Mouse (Mus musculus): ENCODE data around the gene Commd2. TPM values are rescaled to one million over a fixed set of nuclear protein-coding genes. Genes with fewer than 3 reads are reported as not detected.

Commd2 gene
- polyA plus RNA-seq, 1 experiment = 26.1 TPM

DNA sequence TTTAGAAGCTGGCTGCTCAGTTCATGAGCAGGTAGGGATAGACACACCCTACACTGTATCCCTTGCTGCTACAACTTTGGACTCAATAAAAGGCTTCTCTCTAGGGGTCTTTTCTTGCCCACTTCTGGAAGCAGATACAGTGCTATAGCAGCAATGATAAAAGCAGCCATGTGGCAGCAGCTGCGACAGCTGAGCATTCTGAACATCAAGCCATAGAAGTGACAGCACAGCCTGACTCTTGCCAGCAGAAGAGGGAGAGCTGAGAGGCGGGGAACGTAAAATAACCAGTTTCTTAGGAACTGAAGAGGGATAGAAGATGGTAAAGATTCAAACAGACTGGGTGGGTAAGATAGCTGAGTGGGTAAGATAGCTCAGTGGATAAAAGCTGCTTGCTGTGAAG, 970 bp upstream of the Commd2 start:
- 84% methylated on average over 3 of the region's 3 CpGs for WGBS
- H3K4me1 ChIP-seq (ENCODE audit: control insufficient read depth, insufficient read depth, low read length) = no peaks in the 10 kb centered on the region
- TF ChIP-seq POLR2A (IDR thresholded peaks at IDR 0.05; ENCODE audit: low read depth, low read length) = no peak
- TF ChIP-seq CTCF (conservative IDR thresholded peaks at IDR 0.05; ENCODE audit: insufficient read depth, insufficient read length, low read depth, low read length) = no peak
- no peaks in the 10 kb centered on the region for H3K36me3 ChIP-seq (ENCODE audit: control insufficient read depth, insufficient read depth, low read length)
- H3K27me3 ChIP-seq (replicated peaks; ENCODE audit: control insufficient read depth, insufficient read depth, low read length) = no peaks in the 10 kb centered on the region
- no peak overlapping the region for H3K27ac ChIP-seq (ENCODE audit: insufficient read depth, low read depth, low read length)
- DNase-seq = no peak
- H3K4me3 ChIP-seq (ENCODE audit: insufficient read depth, low read depth, low read length) = no peak overlapping the region

DNA sequence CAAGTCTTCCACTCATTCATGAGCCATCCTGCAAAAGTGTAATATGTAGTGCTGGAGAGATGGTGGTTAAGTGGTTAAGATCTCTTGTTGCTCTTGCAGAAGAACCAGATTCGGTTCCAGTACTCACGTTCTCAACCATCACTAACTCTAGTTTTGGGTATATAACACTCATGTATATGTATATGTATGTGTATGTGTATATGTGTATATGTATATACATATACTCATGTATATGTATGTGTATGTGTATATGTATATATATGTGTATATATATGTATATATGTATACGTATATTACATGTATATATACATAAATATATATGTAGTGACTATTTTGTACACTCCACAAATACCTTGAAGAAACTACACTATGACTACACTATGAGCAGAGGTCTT, 347 bp upstream of the Commd2 start:
- TF ChIP-seq CTCF (conservative IDR thresholded peaks at IDR 0.05; ENCODE audit: insufficient read depth, insufficient read length, low read depth, low read length) (no peak), POLR2A (IDR thresholded peaks at IDR 0.05; ENCODE audit: low read depth, low read length) (no peak)
- Histone ChIP-seq H3K27ac (ENCODE audit: insufficient read depth, low read depth, low read length) (no peak overlapping the region), H3K4me1 (ENCODE audit: control insufficient read depth, insufficient read depth, low read length) (no peaks in the 10 kb centered on the region), H3K4me3 (ENCODE audit: insufficient read depth, low read depth, low read length) (peak overlapping the region; percentile 100), H3K27me3 (replicated peaks; ENCODE audit: control insufficient read depth, insufficient read depth, low read length) (no peaks in the 10 kb centered on the region), H3K36me3 (ENCODE audit: control insufficient read depth, insufficient read depth, low read length) (no peaks in the 10 kb centered on the region)
- WGBS = 51% methylated on average over 3 of the region's 3 CpGs
- no peak for DNase-seq

DNA sequence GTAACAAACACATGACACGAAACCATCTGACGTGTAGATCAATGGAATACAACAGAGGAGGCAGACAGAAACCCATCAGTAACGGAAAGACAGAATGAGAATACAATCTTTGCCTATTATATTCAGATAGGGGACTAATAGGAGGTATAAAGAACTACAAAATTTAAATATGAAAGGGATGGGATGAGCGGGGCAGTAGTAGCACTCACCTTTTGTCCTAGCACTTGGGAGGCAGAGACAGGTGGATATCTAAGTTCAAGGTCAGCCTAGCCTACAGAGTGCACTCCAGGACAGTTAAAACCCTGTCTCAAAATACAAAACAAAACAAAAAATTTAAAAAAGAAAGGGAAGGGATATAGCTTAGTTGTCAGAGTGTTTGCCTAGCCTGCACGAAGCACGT, 8.3 kb downstream of the Commd2 start:
- no peak overlapping the region for H3K27ac ChIP-seq (ENCODE audit: insufficient read depth, low read depth, low read length)
- WGBS = 97% methylated on average over 6 of the region's 6 CpGs
- TF ChIP-seq CTCF (conservative IDR thresholded peaks at IDR 0.05; ENCODE audit: insufficient read depth, insufficient read length, low read depth, low read length) = no peak
- no peak for TF ChIP-seq POLR2A (IDR thresholded peaks at IDR 0.05; ENCODE audit: low read depth, low read length)

DNA sequence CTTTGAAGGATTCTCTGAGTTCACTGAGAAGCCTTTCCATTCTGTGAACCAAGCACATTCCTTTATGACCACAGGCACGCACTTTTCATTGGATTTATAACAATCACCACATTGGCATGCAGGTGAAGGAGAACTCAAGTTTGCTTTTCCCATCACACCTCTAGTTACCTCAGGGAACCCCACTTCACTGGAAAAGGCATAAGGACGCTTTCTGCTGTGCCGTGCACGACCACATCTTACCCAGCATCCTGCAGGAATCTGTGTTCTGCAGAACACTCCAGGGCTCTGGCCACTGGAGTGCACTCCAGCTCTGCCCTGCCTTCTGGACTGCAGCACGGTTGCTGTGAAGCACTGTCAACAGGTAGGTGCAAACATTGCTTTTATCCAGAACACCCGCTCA, 13.9 kb downstream of the Commd2 start:
- 52% methylated on average over 6 of the region's 6 CpGs for WGBS
- no peak overlapping the region for H3K27ac ChIP-seq (ENCODE audit: insufficient read depth, low read depth, low read length)
- no peak overlapping the region for H3K4me3 ChIP-seq (ENCODE audit: insufficient read depth, low read depth, low read length)
- no peaks in the 10 kb centered on the region for H3K36me3 ChIP-seq (ENCODE audit: control insufficient read depth, insufficient read depth, low read length)
- H3K27me3 ChIP-seq (replicated peaks; ENCODE audit: control insufficient read depth, insufficient read depth, low read length) = no peaks in the 10 kb centered on the region
- TF ChIP-seq CTCF (conservative IDR thresholded peaks at IDR 0.05; ENCODE audit: insufficient read depth, insufficient read length, low read depth, low read length) (no peak), POLR2A (IDR thresholded peaks at IDR 0.05; ENCODE audit: low read depth, low read length) (no peak)
- H3K4me1 ChIP-seq (ENCODE audit: control insufficient read depth, insufficient read depth, low read length) = no peaks in the 10 kb centered on the region
- DNase-seq = no peak

More for the DNA sequence above, 8.3 kb downstream of the Commd2 start:
- Histone ChIP-seq H3K4me1 (ENCODE audit: control insufficient read depth, insufficient read depth, low read length) (no peaks in the 10 kb centered on the region), H3K27me3 (replicated peaks; ENCODE audit: control insufficient read depth, insufficient read depth, low read length) (no peaks in the 10 kb centered on the region), H3K36me3 (ENCODE audit: control insufficient read depth, insufficient read depth, low read length) (peaks cover 3% of the 10 kb centered on the region), H3K4me3 (ENCODE audit: insufficient read depth, low read depth, low read length) (no peak overlapping the region)
- no peak for DNase-seq

DNA sequence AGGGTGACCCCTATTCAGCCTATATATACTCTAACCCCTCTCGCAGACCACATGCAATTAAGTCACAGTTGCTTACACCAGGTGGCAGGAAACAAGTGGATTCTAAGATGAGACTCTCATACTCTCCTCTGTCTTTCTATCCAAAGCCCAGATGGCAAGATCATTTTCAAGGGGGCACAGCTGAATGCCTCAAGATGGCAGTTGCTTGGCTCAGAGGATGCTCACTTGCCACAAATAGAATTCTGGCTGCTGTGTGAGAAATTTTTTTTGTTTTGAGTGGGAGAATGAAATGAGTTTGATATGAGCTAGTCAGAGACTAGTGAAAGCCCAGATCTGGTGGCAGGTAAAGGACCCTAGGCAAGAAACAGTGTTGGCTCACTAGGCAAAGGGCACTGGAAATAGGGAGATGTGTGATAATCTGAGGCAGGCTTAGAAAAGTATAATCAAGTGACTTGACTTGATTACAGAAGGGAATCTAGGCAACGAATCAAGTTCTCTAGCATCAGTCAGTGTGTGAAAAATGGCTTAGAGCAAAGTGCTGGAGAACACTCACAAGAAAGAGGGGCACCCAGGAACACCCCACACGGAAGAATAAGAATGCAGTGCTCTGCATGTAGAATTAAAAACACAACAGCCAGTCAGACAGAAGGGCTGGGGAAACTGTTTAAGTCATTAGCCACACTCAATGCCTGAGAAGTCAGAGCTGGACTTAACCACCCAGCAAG, 16.6 kb downstream of the Commd2 start:
- H3K27me3 ChIP-seq (replicated peaks; ENCODE audit: control insufficient read depth, insufficient read depth, low read length) = no peaks in the 10 kb centered on the region; the same call in 1 of the 2 replicates
- no peak overlapping the region for H3K27ac ChIP-seq (ENCODE audit: insufficient read depth, low read depth, low read length)
- TF ChIP-seq CTCF (conservative IDR thresholded peaks at IDR 0.05; ENCODE audit: insufficient read depth, insufficient read length, low read depth, low read length) = no peak
- no peak for TF ChIP-seq POLR2A (IDR thresholded peaks at IDR 0.05; ENCODE audit: low read depth, low read length)
- no peaks in the 10 kb centered on the region for H3K36me3 ChIP-seq (ENCODE audit: control insufficient read depth, insufficient read depth, low read length)
- H3K4me3 ChIP-seq (ENCODE audit: insufficient read depth, low read depth, low read length) = no peak overlapping the region
- WGBS = 78% methylated on average over 3 of the region's 3 CpGs
- no peak for DNase-seq
- no peaks in the 10 kb centered on the region for H3K4me1 ChIP-seq (ENCODE audit: control insufficient read depth, insufficient read depth, low read length)

DNA sequence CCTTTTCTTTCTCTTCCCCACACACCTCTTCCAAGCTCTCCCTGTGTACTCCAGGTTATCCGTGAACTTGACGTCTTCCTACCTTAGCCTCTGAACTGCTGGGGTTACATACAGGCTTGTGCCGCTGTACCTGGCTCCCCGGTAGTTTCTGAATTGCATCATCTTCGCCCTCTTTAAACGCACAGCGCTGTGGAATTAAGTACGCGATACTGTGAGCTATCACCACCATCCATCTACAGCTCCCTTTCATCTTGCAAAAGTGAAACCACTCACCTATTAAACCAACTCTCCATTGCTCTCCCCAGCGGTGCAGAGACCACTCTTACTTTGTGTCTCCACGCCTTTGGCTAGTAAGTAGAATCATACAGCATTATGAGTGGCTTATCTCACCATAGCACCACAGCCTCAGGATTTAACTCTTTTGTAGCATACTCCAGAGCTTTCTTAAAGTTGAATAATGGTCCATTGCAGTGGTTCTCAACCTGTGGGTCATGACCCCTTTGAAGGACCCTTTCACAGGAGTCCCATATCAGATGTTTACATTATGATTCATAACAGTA, 24.5 kb downstream of the Commd2 start:
- no peaks in the 10 kb centered on the region; the same call in 1 of the 2 replicates for H3K27me3 ChIP-seq (replicated peaks; ENCODE audit: control insufficient read depth, insufficient read depth, low read length)
- H3K4me1 ChIP-seq (ENCODE audit: control insufficient read depth, insufficient read depth, low read length) = peaks cover 3% of the 10 kb centered on the region; the same call in 1 of the 2 replicates
- no peak for DNase-seq
- TF ChIP-seq POLR2A (IDR thresholded peaks at IDR 0.05; ENCODE audit: low read depth, low read length) = no peak
- TF ChIP-seq CTCF (conservative IDR thresholded peaks at IDR 0.05; ENCODE audit: insufficient read depth, insufficient read length, low read depth, low read length) = no peak
- no peak overlapping the region for H3K4me3 ChIP-seq (ENCODE audit: insufficient read depth, low read depth, low read length)
- no peak overlapping the region for H3K27ac ChIP-seq (ENCODE audit: insufficient read depth, low read depth, low read length)
- no peaks in the 10 kb centered on the region for H3K36me3 ChIP-seq (ENCODE audit: control insufficient read depth, insufficient read depth, low read length)
- WGBS = 76% methylated on average over 11 of the region's 11 CpGs

DNA sequence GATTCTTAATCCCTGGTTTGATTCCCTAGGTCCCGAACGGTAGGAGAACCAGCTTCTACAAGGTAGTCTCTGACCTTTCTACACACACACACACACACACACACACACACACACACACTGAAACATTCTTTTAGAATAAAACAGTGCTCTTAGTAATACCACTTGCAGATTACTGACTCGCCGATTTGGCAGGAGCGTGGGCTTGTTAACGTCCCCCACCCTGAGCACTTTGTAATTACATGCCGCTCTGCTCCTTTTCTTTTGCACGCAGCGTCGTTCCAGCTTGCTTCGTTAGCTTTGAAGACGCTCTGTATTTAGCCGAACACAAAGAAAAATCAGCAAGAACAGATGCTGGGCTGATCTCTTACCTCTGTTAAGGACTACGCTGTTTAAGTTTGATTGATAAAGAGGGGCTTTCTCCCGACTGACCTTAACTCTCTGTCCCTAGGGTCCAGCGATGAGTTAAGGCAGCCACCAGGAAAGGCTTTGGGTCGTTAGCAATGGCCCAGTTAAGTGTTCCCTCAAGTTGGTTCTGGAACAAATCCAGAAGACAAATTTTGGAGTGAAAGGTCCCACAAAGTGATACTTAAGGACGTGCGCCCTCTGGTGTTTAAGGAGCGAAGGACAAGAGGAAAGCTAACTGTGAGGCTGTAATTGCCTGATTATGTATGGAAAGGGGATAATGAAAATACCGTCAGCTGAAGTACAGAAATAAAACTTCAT, 26.1 kb downstream of the Commd2 start:
- H3K4me1 ChIP-seq (ENCODE audit: control insufficient read depth, insufficient read depth, low read length) = peaks cover 3% of the 10 kb centered on the region; the same call in 1 of the 2 replicates
- DNase-seq = peak; percentile 75
- H3K27me3 ChIP-seq (replicated peaks; ENCODE audit: control insufficient read depth, insufficient read depth, low read length) = no peaks in the 10 kb centered on the region
- TF ChIP-seq CTCF (conservative IDR thresholded peaks at IDR 0.05; ENCODE audit: insufficient read depth, insufficient read length, low read depth, low read length) = peak; percentile 21; the same call in 1 of the 2 replicates
- no peak for TF ChIP-seq POLR2A (IDR thresholded peaks at IDR 0.05; ENCODE audit: low read depth, low read length)
- 27% methylated on average over 21 of the region's 21 CpGs for WGBS
- no peak overlapping the region for H3K27ac ChIP-seq (ENCODE audit: insufficient read depth, low read depth, low read length)
- peak overlapping the region; percentile 51; the same call in 1 of the 2 replicates for H3K4me3 ChIP-seq (ENCODE audit: insufficient read depth, low read depth, low read length)
- no peaks in the 10 kb centered on the region for H3K36me3 ChIP-seq (ENCODE audit: control insufficient read depth, insufficient read depth, low read length)

Measured in kidney, adult 2 months (tissue).